Mouse (Mus musculus) liver, embryonic 14.5 days (tissue): Measurements from ENCODE around the gene Gm11027. TPM values are rescaled to one million over a fixed set of nuclear protein-coding genes. Genes with fewer than 3 reads are reported as not detected.

Source experiments
- ATAC-seq: fragments of 200-750 bp; cut with Nextera tagmentation; 2 replicates; pipeline ENCODE4 v1.8.0; 2017; ENCODE audit warnings: moderate number of reproducible peaks, mild to moderate bottlenecking, moderate library complexity; ENCODE audit not compliant: insufficient read depth
- DNase-seq, 3 experiments: peaks; one replicate each; pipeline ENCODE4 v3.0.0-alpha.2; 2012 to 2013; ENCODE audit warnings: low read depth in 3 of 3, low spot score in 3 of 3
- H3K27ac ChIP-seq: fragments of 300-500 bp; sonication (generic); 2 replicates; pipeline ENCODE4 v1.5.1; 2014; ENCODE audit warnings: moderate library complexity, mild to moderate bottlenecking, control low read depth, inconsistent platforms
- H3K27me3 ChIP-seq: fragments of 300-500 bp; sonication (generic); 2 replicates; pipeline ENCODE4 v1.6.1; 2014; ENCODE audit warnings: mild to moderate bottlenecking, low read length, moderate library complexity; ENCODE audit not compliant: control insufficient read depth, insufficient read depth
- H3K36me3 ChIP-seq: fragments of 300-500 bp; sonication (generic); replicated peaks from 2 replicates; pipeline ENCODE4 v1.6.1; 2014; ENCODE audit warnings: low read depth; ENCODE audit not compliant: control insufficient read depth, insufficient read depth
- H3K4me1 ChIP-seq, 2 experiments: fragments of 200-500 bp in 1 of 2; fragments of 300-500 bp in 1 of 2; sonication (generic) in 1 of 2; replicated peaks; 2 replicates each; pipeline ENCODE4 v1.6.1; 2012 to 2014; ENCODE audit warnings: antibody characterized with exemption in 1 of 2, inconsistent platforms in 1 of 2, low read length in 1 of 2; ENCODE audit not compliant: control insufficient read depth in 2 of 2, insufficient read depth in 2 of 2
- H3K4me2 ChIP-seq: fragments of 300-500 bp; sonication (generic); 2 replicates; pipeline ENCODE4 v1.6.1; 2014; ENCODE audit warnings: low read depth, mild to moderate bottlenecking, control low read depth, moderate library complexity
- H3K4me3 ChIP-seq, 2 experiments: fragments of 200-500 bp in 1 of 2; fragments of 300-500 bp in 1 of 2; sonication (generic) in 1 of 2; 2 replicates each; pipeline ENCODE4 v1.5.1; 2012 to 2014; ENCODE audit warnings: low read depth in 2 of 2, low read length in 2 of 2, mild to moderate bottlenecking in 2 of 2, control low read depth in 1 of 2, inconsistent platforms in 1 of 2, moderate library complexity in 1 of 2; ENCODE audit not compliant: insufficient read depth in 1 of 2
- H3K9ac ChIP-seq: fragments of 300-500 bp; sonication (generic); replicated peaks from 2 replicates; pipeline ENCODE4 v1.6.1; 2014; ENCODE audit warnings: mild to moderate bottlenecking, control low read depth, moderate library complexity
- H3K9me3 ChIP-seq: fragments of 300-500 bp; sonication (generic); 2 replicates; pipeline ENCODE4 v1.6.1; 2016; ENCODE audit warnings: low read length, mixed read lengths; ENCODE audit not compliant: control insufficient read depth
- CTCF ChIP-seq: IDR thresholded peaks from 2 replicates; pipeline ENCODE4 v1.5.1; 2016; ENCODE audit warnings: antibody characterized with exemption, low read depth, control low read depth
- EP300 ChIP-seq: IDR thresholded peaks from 2 replicates; pipeline ENCODE4 v1.6.1; 2016; ENCODE audit warnings: antibody characterized with exemption, low read depth
- WGBS: fragments of 180-500 bp; shearing (Covaris S2); extraction: QIAGEN DNeasy Blood & Tissue Kit; methylation state at CpG from one replicate; pipeline ENCODE4 v1.1.7; 2014; ENCODE audit not compliant: insufficient replicate concordance; 5-methylcytosine and 5-hydroxymethylcytosine counted together
- polyA plus RNA-seq, 2 experiments: library from polyadenylated mRNA; depleted of rRNA in 1 of 2; stranded (reverse) in 1 of 2; unstranded in 1 of 2; fragments of >200 nt; fragmentation: Nextera tagmentation in 1 of 2; extraction: Ambion mirVana in 1 of 2; gene quantifications; 2 replicates each; pipeline versions ENCODE4 v1.2.1 to v1.2.3; 2012 to 2014

Gm11027 gene
- polyA plus RNA-seq, 2 experiments: not detected

GRCm38 (mm10) chr12:116265275-116265674 lies 9.9 kb upstream of the Gm11027 start:
- DNase-seq: no peak
- no peaks in the 10 kb centered on the region for H3K27me3 ChIP-seq
- peaks cover 8 to 22% of the 10 kb centered on the region in 2 experiments for H3K4me1 ChIP-seq
- H3K9ac ChIP-seq: no peak overlapping the region
- H3K9me3 ChIP-seq: no peaks in the 10 kb centered on the region
- H3K4me3 ChIP-seq: no peak overlapping the region
- H3K27ac ChIP-seq: no peak overlapping the region; the same call in 1 of the 2 replicates
- TF ChIP-seq CTCF: no peak
- WGBS: 45% methylated on average over 2 of the region's 2 CpGs
- ATAC-seq: peak; percentile 52
- H3K36me3 ChIP-seq: no peaks in the 10 kb centered on the region
- H3K4me2 ChIP-seq: no peak overlapping the region

- Histone ChIP-seq H3K36me3 (no peaks in the 10 kb centered on the region), H3K9me3 (no peaks in the 10 kb centered on the region), H3K4me3 (no peak overlapping the region), H3K27ac (no peak overlapping the region; the same call in 1 of the 2 replicates), H3K4me1 (peaks cover 3 to 22% of the 10 kb centered on the region in 2 experiments), H3K9ac (no peak overlapping the region), H3K4me2 (no peak overlapping the region), H3K27me3 (no peaks in the 10 kb centered on the region)
- TF ChIP-seq EP300 (no peak), CTCF (no peak)
- ATAC-seq: peak; percentile 63; the same call in 1 of the 2 replicates
- peak in 1 of 3 experiments; percentile 59 for DNase-seq
- WGBS: 32% methylated on average over 5 of the region's 5 CpGs
Measured at GRCm38 (mm10) chr12:116269450-116269849, 5.7 kb upstream of the Gm11027 start.

DNA sequence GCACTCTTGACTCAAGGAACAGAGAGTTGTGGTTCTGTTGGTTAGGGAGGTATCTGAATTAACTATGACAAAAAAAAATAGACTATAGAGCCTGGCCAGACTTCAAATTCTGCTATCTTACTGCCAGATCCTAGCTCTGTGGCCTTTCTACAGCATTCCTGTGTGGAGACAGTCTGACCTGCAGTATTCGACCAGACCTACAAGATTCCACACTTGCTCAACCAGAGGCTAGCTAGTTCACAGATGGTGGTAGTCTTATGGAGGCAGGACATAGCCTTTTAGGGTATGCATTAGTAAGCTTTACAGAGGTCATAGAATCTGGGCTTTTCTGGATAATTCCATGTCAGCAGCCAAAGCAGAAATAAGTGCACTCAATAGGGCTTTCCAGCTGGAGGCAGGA lies 4.6 kb upstream of the Gm11027 start:
- Histone ChIP-seq H3K4me1 (peaks cover 3 to 14% of the 10 kb centered on the region in 2 experiments), H3K9ac (no peak overlapping the region), H3K36me3 (no peaks in the 10 kb centered on the region), H3K9me3 (no peaks in the 10 kb centered on the region), H3K4me3 (no peak overlapping the region), H3K27me3 (no peaks in the 10 kb centered on the region), H3K4me2 (no peak overlapping the region), H3K27ac (no peak overlapping the region)
- TF ChIP-seq CTCF: no peak
- no peak for TF ChIP-seq EP300
- 50% methylated on average over 1 of the region's 1 CpGs for WGBS
- DNase-seq (no peak), ATAC-seq (no peak)

DNA sequence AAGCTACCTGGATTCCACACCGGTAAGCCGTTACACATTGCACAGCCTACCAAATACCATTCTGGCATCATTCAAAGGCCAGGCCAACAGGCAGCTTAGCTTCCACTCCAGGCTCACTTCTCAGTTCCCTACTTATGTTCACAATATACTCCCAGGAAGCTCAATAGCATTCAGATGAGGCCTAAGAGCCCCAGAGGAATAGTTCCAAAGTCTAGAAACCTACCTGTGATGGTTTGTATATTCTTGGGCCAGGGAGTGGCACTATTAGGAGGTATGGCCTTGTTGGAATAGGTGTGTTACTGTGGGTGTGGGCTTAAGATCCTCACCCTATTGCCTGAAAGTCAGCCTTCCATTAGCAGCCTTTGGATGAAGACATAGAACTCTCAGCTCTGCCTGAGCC lies 4.1 kb upstream of the Gm11027 start:
- H3K4me2 ChIP-seq: no peak overlapping the region
- H3K4me3 ChIP-seq: no peak overlapping the region
- H3K27me3 ChIP-seq: no peaks in the 10 kb centered on the region
- H3K9me3 ChIP-seq: no peaks in the 10 kb centered on the region
- no peak for TF ChIP-seq CTCF
- TF ChIP-seq EP300: no peak
- H3K36me3 ChIP-seq: no peaks in the 10 kb centered on the region
- WGBS: 85% methylated on average over 2 of the region's 2 CpGs
- DNase-seq (no peak), ATAC-seq (no peak)
- H3K4me1 ChIP-seq: peaks cover 7 to 17% of the 10 kb centered on the region in 2 experiments
- no peak overlapping the region for H3K27ac ChIP-seq
- no peak overlapping the region for H3K9ac ChIP-seq

GRCm38 (mm10) chr12:116273733-116274132 lies 1.5 kb upstream of the Gm11027 start:
- Histone ChIP-seq H3K27me3 (no peaks in the 10 kb centered on the region), H3K36me3 (no peaks in the 10 kb centered on the region), H3K4me1 (peaks cover 19 to 38% of the 10 kb centered on the region in 2 experiments), H3K9me3 (no peaks in the 10 kb centered on the region), H3K9ac (no peak overlapping the region), H3K4me2 (no peak overlapping the region), H3K4me3 (no peak overlapping the region), H3K27ac (no peak overlapping the region)
- ATAC-seq (no peak), DNase-seq (no peak)
- 47% methylated on average over 1 of the region's 1 CpGs for WGBS
- TF ChIP-seq CTCF (no peak), EP300 (no peak)
